In the genomic region with DNA sequence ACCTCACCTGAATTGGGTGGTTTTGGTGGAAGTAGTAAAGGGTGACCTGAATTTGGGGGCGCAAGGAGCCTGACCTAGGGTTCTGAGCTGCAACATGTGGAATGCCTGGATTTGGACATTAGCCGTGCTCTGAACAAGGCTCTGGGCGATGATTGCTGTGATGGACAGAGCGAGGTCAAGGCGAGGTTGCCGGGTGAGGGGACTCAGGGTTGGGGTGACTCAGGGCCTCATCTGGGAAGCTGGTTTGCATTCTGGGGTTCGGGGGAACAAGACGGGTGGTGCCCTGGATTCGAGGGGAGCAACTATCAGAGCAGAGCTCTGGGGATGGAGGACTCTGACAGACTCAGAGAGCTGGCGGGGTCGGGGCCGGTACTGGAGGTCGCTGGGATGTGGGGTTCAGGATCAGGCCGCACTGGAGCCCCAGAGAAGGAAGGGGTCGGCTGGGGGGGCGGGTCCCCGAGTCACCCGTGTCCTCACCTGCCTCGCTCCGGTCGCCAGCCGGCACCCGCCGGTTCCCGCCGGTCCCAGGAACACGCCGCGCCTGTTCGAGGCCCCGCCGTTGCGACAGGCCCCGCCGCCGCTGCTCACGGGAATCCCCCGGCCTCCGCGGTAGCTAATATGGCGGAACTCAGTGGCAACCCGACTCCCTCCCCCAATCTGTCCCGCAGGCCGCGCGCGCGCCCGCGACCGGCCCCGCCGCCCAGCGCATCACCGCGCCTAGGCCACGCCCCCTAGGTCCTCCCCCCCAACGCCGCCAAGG, we compare ENCODE assay signal across 7 mouse cellular contexts. TPM values are rescaled to one million over a fixed set of nuclear protein-coding genes. Genes with fewer than 3 reads are reported as not detected.
DNase-seq lines count a peak whose midpoint lies in the region; ATAC-seq lines count a peak whose summit lies in the region.

TSS of gene Fzr1 (minus strand) at position 724 of the 760 bp plus-strand sequence.

- peak; percentile 10 for ATAC-seq in embryonic facial prominence, embryonic 14.5 days (ENCODE audit: low read depth)
- no peak; the same call in 1 of the 2 replicates for ATAC-seq in heart, embryonic 16.5 days (replicated peaks; ENCODE audit: extremely low read depth, insufficient read depth, low FRiP score)
- peak; percentile 69 for ATAC-seq in neural tube, embryonic 13.5 days (ENCODE audit: low read depth)

- peak within 1 kb of the TSS; percentile 95 for H3K9ac ChIP-seq in embryonic facial prominence, embryonic 14.5 days (ENCODE audit: low read depth, low read length)
- peak within 1 kb of the TSS; percentile 95 for H3K9ac ChIP-seq in heart, embryonic 16.5 days (ENCODE audit: low read length)
- H3K9ac ChIP-seq in neural tube, embryonic 13.5 days = peak within 1 kb of the TSS; percentile 86

- H3K4me2 ChIP-seq in embryonic facial prominence, embryonic 14.5 days (ENCODE audit: low read depth, low read length) = peak within 1 kb of the TSS; percentile 92
- H3K4me2 ChIP-seq in heart, embryonic 16.5 days (ENCODE audit: low read depth, low read length) = peak within 1 kb of the TSS; percentile 82
- H3K4me2 ChIP-seq in neural tube, embryonic 13.5 days = peak within 1 kb of the TSS; percentile 86

- H3K27me3 ChIP-seq in embryonic facial prominence, embryonic 14.5 days (replicated peaks; ENCODE audit: control insufficient read depth, insufficient read depth, low read length) = no peaks in the 10 kb centered on the region
- no peaks in the 10 kb centered on the region for H3K27me3 ChIP-seq in heart, embryonic 16.5 days (ENCODE audit: control insufficient read depth, insufficient read depth, low read length)
- no peaks in the 10 kb centered on the region for H3K27me3 ChIP-seq in neural tube, embryonic 13.5 days

- H3K4me3 ChIP-seq in embryonic facial prominence, embryonic 14.5 days (ENCODE audit: low read depth, low read length) = peak within 1 kb of the TSS; percentile 88
- H3K4me3 ChIP-seq in heart, embryonic 16.5 days (ENCODE audit: low read length) = peak within 1 kb of the TSS; percentile 86
- H3K4me3 ChIP-seq in neural tube, embryonic 13.5 days = peak within 1 kb of the TSS; percentile 71

- H3K9me3 ChIP-seq in embryonic facial prominence, embryonic 14.5 days (ENCODE audit: control insufficient read depth, low read length) = no peaks in the 10 kb centered on the region
- H3K9me3 ChIP-seq in heart, embryonic 16.5 days (replicated peaks; ENCODE audit: control insufficient read depth, low read length) = no peaks in the 10 kb centered on the region
- H3K9me3 ChIP-seq in neural tube, embryonic 13.5 days = no peaks in the 10 kb centered on the region

- peak within 1 kb of the TSS; percentile 74 for H3K27ac ChIP-seq in embryonic facial prominence, embryonic 14.5 days (replicated peaks; ENCODE audit: low read depth, low read length)
- peak within 1 kb of the TSS; percentile 78 for H3K27ac ChIP-seq in heart, embryonic 16.5 days (ENCODE audit: low read length)
- H3K27ac ChIP-seq in neural tube, embryonic 13.5 days (replicated peaks) = peak within 1 kb of the TSS; percentile 79

- WGBS in embryonic facial prominence, embryonic 14.5 days = 0% methylated on average over 32 of the region's 59 CpGs
- WGBS in heart, embryonic 16.5 days = under 1% methylated on average over 55 of the region's 59 CpGs
- under 1% methylated on average over 56 of the region's 59 CpGs for whole genome bisulfite sequencing in neural tube, embryonic 13.5 days

- H3K36me3 ChIP-seq in embryonic facial prominence, embryonic 14.5 days (ENCODE audit: control insufficient read depth, insufficient read depth, low read length) = peaks cover 25% of the 10 kb centered on the region
- H3K36me3 ChIP-seq in heart, embryonic 16.5 days (ENCODE audit: control insufficient read depth, insufficient read depth) = peaks cover 7% of the 10 kb centered on the region
- H3K36me3 ChIP-seq in neural tube, embryonic 13.5 days = peaks cover 22% of the 10 kb centered on the region

- intact Hi-C loops in left cerebral cortex, postnatal 4 days (cut with DNase I) = no loop called here

- peaks cover 17% of the 10 kb centered on the region for H3K4me1 ChIP-seq in embryonic facial prominence, embryonic 14.5 days (ENCODE audit: control insufficient read depth, insufficient read depth, low read length)
- H3K4me1 ChIP-seq in heart, embryonic 16.5 days (ENCODE audit: control insufficient read depth, insufficient read depth, low read length) = peaks cover 26% of the 10 kb centered on the region
- peaks cover 38% of the 10 kb centered on the region for H3K4me1 ChIP-seq in neural tube, embryonic 13.5 days (replicated peaks)

- DNase-seq in urinary bladder, adult 2 months (ENCODE audit: low spot score) = no peak
- DNase-seq in urinary bladder, postnatal 10 days (ENCODE audit: low spot score) = no peak
- no peak for DNase-seq in embryonic facial prominence, embryonic 14.5 days (ENCODE audit: low spot score)
- DNase-seq in left cerebral cortex, postnatal 4 days = no peak
- DNase-seq in thymus, postnatal 10 days (ENCODE audit: low spot score in 2 of 2) = no peak

RNA-seq across cellular contexts. Expression of gene Fzr1, which starts in this region (rescaled TPM):
- polyA plus RNA-seq in urinary bladder, adult 2 months (2012; rRNA removed) = 34.1 and 34.4 TPM in 2 replicates
- 69.5 and 90.1 TPM in 2 replicates for polyA plus RNA-seq in embryonic facial prominence, embryonic 14.5 days (2014; fragmentation: Nextera tagmentation; extraction: Ambion mirVana)
- 74.6 and 82.8 TPM in 2 replicates for polyA plus RNA-seq in heart, embryonic 16.5 days (2015; fragmentation: Nextera tagmentation; extraction: Ambion mirVana)
- 100 to 1,000 TPM; 109 to 112 TPM for total RNA-seq in left cerebral cortex, postnatal 4 days (2021)
- polyA plus RNA-seq in neural tube, embryonic 13.5 days (2015; fragmentation: Nextera tagmentation; extraction: Ambion mirVana) = 105 and 112 TPM in 2 replicates
